Mouse (Mus musculus) brown adipose tissue, adult 24 weeks (tissue): ENCODE measurements around the gene Sbf1. TPM values are rescaled to one million over a fixed set of nuclear protein-coding genes. Genes with fewer than 3 reads are reported as not detected.

ENCODE experiments used
- H3K27ac ChIP-seq: fragments of 200-500 bp; replicated peaks from 2 replicates; pipeline ENCODE4 v1.5.1; 2012; ENCODE audit warnings: low read depth, mild to moderate bottlenecking, low read length
- H3K4me1 ChIP-seq: fragments of 200-500 bp; 2 replicates; pipeline ENCODE4 v1.6.1; 2012; ENCODE audit warnings: low read length, mixed read lengths; ENCODE audit not compliant: control insufficient read depth, insufficient read depth, insufficient read length
- H3K4me3 ChIP-seq: fragments of 200-500 bp; 2 replicates; pipeline ENCODE4 v1.5.1; 2012; ENCODE audit warnings: low read depth, mild to moderate bottlenecking, low read length, moderate library complexity; ENCODE audit not compliant: insufficient read depth
- polyA plus RNA-seq: library from polyadenylated mRNA; stranded (reverse); fragments of >200 nt; gene quantifications from 2 replicates; pipeline ENCODE4 v1.2.4, GENCODE M21; 2012; ENCODE audit not compliant: missing spikeins, insufficient read depth, insufficient read length

Gene Sbf1
- polyA plus RNA-seq = 23.6 and 24.4 TPM in 2 replicates

DNA sequence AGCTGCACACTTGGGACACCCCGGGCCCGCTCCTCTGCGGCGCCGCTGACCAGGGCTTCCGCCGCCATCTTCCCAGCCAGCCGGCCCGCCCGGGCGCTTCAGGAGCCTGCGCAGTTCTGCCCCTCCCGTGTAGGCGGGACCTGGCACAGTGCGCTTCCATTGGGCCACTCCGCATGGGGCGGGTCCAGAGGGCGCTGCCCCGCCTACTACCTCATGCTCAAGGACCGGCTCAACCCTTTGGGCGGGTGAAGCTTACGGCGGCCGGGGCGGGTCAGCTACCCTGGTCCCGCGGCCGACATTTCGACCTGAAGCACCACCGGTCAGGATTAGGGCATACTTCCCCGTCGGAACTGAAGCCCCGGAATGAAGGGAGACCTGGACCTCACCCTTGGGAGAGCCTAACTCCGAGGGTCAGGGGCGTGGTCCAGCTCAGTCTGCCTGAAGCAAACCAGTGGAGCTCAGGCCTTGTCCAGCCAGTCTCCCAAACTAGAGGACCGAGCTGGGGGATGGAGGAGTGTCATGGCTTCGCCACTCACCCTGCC lies at the start of gene Sbf1:
Gene Sbf1, minus strand, starts transcription at position 122 of the 542 bp plus-strand sequence.
- H3K27ac ChIP-seq = peak within 1 kb of the TSS; percentile 96
- peak within 1 kb of the TSS; percentile 88 for H3K4me3 ChIP-seq
- peaks cover 31% of the 10 kb centered on the region for H3K4me1 ChIP-seq

DNA sequence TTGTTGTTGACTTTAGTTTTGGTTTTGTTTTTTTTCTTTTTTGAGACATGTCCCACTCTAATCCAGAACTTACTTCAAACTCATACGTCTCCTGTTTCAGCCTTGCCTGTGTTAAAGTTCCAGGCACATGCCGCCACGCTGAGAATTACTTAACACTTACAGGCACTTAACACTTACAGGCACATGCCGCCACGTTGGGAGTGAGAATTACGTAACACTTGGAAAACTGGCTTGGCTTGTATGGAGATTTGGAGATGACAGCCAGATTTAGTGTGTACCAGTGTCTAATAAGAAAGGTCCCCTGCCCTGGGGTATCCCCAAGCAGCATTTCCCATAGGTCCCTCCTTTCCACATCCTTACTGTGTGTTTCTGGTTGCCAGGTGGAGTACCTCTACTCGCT lies 47.9 kb upstream of the Sbf1 start:
- Histone ChIP-seq H3K4me3 (no peak overlapping the region), H3K4me1 (peaks cover 2% of the 10 kb centered on the region; the same call in 1 of the 2 replicates), H3K27ac (no peak overlapping the region)

DNA sequence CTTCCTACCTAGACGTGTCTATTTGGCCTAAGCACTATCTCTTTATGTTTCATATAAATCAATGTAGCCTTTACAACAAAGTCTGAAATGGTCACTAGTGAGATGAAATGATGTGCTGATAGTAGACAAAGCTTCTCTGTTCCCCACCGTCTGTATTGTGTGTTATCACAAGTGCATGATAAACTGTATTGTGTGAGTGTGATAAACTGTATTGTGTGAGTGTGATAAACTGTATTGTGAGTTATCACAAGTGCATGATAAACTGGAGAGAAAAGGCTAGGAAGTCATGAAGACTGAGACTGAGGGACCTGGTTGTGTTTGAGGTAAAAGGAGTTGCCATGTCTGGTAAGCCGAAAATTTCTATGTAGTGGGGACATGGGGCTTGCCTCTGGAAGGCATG lies 43.7 kb upstream of the Sbf1 start:
- H3K4me3 ChIP-seq = no peak overlapping the region
- peaks cover 11% of the 10 kb centered on the region for H3K4me1 ChIP-seq

DNA sequence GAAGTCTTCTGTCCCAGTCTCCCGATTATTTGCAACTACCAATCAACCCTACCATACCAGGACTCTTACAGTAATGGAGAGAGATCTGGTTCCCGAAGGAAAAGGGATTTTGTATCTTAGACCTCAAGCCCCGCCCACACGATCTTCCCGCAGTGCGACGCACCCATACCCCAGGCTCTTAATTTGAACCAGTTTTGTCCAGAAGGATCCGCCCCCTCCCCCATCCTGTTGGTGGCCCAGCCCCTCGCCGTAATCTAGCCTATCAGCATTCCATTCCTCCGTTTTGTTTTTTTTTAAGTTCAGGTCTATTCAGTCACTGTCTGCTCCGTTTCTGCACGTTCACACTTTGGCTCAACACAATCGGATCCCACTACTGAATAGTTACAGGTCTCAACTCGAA lies 41.3 kb upstream of the Sbf1 start:
- Histone ChIP-seq H3K27ac (0 out of 2 replicates have a peak overlapping the region, but pooled peaks have one; percentile 76), H3K4me3 (peak overlapping the region; percentile 84), H3K4me1 (peaks cover 11% of the 10 kb centered on the region)

More for the DNA sequence above, 43.7 kb upstream of the Sbf1 start:
- H3K27ac ChIP-seq = no peak overlapping the region

DNA sequence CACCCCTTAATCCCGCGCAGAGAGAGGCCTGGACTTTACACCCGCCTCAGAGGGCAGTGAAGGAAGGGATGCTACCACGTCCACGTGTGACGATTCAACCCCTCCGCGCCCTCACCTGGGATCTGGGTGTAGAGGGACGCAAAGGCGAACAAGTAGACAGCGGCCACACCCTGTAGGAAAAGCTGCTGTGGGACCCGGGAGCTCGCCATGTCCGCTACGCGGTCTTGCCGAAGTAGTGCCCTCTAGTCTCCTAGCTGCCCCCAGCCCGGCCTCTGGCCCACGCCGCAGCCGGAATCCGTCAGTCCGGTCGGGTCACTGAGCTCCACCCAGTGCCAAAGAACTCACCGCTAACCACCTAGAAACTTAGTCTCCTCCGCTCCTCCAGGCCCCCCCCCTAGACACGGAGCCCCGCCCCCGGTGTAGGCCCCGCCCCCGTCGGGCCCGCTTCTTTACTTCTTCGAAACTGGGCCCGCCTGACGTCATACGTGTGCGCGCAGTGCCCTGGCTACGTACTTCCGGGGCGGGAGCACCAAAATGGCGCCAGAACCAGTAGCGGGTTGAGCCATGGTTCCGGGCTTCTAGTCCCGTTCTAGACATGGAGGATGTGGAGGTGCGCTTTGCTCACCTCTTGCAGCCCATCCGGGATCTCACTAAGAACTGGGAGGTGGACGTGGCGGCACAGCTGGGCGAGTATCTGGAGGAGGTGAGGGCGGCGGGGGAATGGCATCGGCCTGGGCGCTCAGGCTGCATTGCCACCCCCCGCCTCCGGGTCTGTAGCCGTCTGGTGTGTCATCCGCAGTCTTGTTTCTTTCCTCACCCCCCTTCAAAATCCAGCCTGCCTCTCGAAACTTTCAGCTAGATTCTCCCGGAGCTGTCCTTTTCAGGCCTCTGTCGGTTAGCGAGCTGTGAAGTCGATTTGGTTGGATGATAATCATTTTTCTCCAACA lies 40.4 kb upstream of the Sbf1 start, which contains the start of the genes Lmf2 and Ncaph2:
Gene Lmf2, minus strand, starts transcription at position 419 of the 947 bp plus-strand sequence.
Gene Ncaph2, plus strand, starts transcription at position 479 of the 947 bp plus-strand sequence.
- Histone ChIP-seq H3K4me3 (peak within 1 kb of the TSS; percentile 88), H3K4me1 (peaks cover 11% of the 10 kb centered on the region), H3K27ac (peak within 1 kb of the TSS; percentile 79)

DNA sequence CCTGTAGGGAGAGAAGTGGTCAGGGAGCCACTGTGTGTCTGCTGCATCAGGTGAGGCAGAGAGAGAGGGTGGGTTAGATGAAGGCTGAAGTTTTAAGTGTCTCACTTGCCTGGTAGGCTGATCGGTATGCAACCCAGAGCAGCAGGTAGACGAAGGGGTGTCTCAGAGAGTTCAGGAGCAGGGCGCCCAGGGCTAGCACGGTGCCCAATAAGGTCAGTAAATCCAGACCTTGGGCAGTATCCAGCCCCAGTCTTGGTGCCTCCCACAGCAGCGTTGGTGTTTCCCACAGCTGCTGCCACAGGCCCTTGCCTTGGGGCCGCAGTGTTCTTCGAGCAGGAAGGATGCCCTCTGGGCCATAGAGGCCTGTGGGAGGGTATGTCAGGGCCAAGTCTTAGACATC lies 39.3 kb upstream of the Sbf1 start:
- peaks cover 11% of the 10 kb centered on the region for H3K4me1 ChIP-seq
- peak overlapping the region; percentile 88 for H3K4me3 ChIP-seq
- H3K27ac ChIP-seq = no peak overlapping the region

DNA sequence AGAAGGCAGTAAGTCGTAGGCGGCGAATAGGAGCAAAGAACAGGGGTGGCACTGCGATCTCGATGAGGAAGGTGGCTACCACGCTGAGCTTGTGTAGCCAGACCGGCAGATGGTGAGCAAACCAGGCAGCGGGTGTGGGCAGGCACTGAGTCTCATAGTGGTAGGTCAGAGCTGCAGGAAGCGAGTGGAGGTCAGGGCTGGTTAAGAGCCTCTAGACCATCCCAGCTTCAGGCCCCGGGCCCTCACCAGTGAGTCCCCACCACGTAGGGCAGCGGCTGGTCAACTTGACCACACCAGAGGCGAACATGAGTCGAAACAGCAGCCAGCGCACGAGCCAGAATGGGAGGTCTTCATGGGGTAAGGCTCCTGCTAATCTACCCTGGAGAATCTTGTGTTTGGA lies 38.7 kb upstream of the Sbf1 start:
- Histone ChIP-seq H3K4me3 (no peak overlapping the region), H3K4me1 (peaks cover 9% of the 10 kb centered on the region), H3K27ac (no peak overlapping the region)

DNA sequence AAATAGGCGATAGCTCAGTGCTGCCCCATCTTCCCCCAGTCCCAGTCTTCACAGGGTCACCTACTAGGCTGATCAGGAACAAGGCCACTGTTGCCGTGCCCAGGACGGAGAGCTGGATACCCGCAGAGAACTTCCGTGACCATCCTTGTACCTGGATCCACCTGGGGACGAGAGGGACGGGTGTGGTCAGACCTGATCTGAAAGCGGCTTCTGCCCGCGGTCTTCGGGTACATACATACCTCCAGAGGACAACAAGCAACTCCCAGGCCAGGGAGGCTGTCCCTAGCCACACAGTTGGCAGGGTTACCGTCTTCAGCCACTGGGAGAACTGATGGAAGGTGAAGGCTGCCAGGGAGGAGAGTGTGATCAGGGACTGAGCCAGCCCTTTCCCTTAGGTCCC lies 37.7 kb upstream of the Sbf1 start:
- H3K4me1 ChIP-seq = peaks cover 9% of the 10 kb centered on the region
- no peak overlapping the region for H3K27ac ChIP-seq
- H3K4me3 ChIP-seq = no peak overlapping the region

DNA sequence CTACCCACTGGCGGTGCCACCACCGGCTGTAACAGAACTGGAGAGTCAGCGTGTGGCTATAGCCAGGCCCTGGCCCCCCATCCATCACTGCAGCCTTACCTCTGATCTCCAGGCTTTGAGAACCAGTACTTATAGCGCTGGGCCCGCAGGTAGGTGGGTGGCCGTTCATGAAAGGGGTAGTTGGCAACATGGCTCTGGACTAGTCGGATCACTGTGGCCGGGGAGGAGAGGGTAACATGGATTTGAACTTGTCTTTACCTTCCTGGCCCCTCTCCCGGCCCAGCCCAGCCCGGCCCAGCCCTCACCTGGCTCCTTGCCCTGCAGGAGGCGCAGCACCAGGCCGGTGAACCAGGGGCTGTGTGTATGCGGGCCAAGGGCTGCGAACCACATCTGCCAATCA lies 36.9 kb upstream of the Sbf1 start:
- H3K4me3 ChIP-seq = no peak overlapping the region
- no peak overlapping the region for H3K27ac ChIP-seq
- peaks cover 9% of the 10 kb centered on the region for H3K4me1 ChIP-seq

DNA sequence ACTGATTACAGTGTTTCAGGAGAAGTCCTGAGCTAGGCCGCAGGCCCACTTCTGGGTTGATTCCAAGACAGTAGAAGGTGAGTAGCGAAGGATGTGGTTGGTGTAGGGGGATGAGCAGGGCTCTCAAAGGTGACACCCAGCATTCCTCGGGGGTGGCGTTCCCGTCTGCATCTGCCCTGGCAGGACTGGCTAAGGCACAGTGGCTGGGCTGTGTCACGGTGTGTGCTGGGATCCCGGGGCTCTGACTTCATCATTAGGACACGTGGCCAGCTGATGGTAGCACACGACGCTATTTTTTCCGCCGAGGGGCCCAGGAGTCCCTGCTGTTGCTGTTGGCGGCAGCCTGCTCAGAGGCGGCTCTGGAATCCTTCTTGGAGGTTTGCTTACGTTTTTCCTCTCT lies 36.2 kb upstream of the Sbf1 start:
- H3K4me3 ChIP-seq = no peak overlapping the region
- H3K27ac ChIP-seq = peak overlapping the region; percentile 59
- peaks cover 8% of the 10 kb centered on the region for H3K4me1 ChIP-seq

DNA sequence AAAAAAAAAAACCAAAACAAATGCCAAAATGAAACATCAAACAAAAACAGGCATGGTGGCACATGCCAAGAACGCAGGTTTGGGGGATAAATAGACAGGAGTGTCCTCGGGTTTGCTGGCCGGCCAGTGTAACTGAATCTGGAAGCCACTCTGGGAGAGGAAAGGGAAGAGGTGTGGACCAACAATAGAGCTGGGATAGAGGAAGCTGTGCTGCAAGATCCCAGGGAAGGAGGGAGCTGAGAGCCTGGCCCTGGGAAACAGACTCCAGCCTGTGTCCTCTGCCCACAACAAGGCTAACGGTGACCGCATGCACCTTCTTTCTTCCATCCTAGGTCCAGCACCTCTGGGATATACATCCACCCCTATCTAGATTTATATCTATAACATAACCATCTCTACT lies 35.3 kb upstream of the Sbf1 start:
- peak overlapping the region; percentile 36 for H3K4me3 ChIP-seq
- peaks cover 6% of the 10 kb centered on the region for H3K4me1 ChIP-seq
- H3K27ac ChIP-seq = peak overlapping the region; percentile 82

DNA sequence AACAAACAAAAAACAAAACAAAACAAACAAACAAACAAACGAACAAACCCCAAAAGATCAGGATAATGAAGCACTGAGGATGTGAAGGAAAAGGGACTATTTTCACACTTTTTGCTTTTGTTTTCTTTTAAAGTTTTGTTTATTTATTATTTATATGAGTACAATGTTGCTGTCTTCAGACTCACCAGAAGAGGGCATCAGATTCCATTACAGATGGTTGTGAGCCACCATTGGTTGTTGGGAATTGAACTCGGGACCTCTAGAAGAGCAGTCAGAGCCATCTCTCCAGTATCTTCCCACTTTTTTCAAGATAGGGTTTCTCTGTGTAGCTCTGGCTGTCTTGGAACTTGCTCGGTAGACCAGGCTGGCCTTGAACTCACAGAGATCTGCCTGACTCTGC lies 28.2 kb upstream of the Sbf1 start:
- Histone ChIP-seq H3K27ac (no peak overlapping the region), H3K4me3 (no peak overlapping the region), H3K4me1 (no peaks in the 10 kb centered on the region)

DNA sequence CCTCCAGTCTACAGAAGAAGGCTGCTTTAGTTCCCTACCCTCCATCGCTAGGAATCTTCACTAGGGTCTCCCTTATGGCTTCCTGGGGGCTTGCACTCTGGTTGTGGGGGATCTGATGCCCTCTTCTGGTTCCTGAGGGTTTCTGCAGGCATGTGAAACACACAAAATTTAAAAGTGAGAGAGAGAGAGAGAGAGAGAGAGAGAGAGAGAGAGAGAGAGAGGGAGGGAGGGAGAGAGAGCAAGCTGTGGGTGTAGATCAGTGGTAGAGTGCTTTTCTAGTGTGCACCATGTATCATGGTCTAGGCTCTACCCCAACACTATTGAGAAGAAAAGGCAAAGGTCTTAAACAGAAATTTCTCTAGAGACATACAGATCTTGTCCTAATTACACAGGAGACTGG lies 26.6 kb upstream of the Sbf1 start:
- H3K4me3 ChIP-seq = no peak overlapping the region
- no peaks in the 10 kb centered on the region for H3K4me1 ChIP-seq
- no peak overlapping the region for H3K27ac ChIP-seq

DNA sequence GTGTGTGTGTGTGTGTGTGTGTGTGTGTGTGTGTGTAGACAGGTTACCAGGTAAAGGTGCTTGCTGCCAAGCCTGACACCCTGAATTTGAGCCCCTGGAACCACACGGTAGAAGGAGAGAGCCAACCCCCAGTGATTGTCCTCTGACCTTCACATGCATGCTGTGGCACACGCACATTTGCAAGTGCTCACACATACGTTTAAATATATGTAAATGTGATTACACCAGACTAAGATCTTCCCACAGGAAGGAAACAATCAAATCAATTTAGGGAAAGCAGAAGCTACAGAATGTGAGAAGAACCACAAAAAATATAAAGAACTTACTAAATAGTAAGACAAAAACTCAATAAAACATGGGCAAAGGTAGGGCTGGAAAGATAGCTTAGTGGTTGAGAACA lies 25.0 kb upstream of the Sbf1 start:
- no peak overlapping the region for H3K27ac ChIP-seq

DNA sequence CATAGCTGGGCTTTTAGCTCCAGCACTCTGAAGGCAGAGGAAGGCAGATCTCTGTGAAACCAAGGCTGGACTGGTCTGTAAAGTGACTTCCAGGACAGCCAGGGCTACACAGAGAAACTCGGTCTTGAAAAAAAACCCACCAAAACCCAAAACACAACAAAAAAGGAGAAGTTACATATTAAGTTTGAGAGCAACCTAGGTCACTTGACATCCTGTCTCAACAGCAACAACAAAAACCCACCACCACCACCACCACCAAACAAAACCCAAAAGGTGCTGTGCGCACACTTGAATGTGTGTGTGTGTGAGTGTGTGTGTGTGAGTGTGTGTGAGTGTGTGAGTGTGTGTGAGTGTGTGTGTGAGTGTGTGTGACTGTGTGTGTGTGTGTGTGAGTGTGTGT lies 24.6 kb upstream of the Sbf1 start:
- Histone ChIP-seq H3K4me1 (no peaks in the 10 kb centered on the region), H3K27ac (no peak overlapping the region), H3K4me3 (no peak overlapping the region)

More for the DNA sequence above, 25.0 kb upstream of the Sbf1 start:
- no peak overlapping the region for H3K4me3 ChIP-seq
- no peaks in the 10 kb centered on the region for H3K4me1 ChIP-seq
